Mouse (Mus musculus) C2C12 (cell line): Measurements from ENCODE around the gene Hmgn5. TPM values are rescaled to one million over a fixed set of nuclear protein-coding genes. Genes with fewer than 3 reads are reported as not detected.

Source experiments
- H3K27me3 ChIP-seq: one replicate; pipeline ENCODE4 v1.6.1; 2011; ENCODE audit not compliant: control insufficient read depth, insufficient read depth, insufficient read length
- H3K36me3 ChIP-seq: one replicate; pipeline ENCODE4 v1.6.1; 2011; ENCODE audit not compliant: control insufficient read depth, insufficient read depth
- H3K4me3 ChIP-seq: one replicate; pipeline ENCODE4 v1.5.1; 2011; ENCODE audit warnings: mild to moderate bottlenecking, control low read depth; ENCODE audit not compliant: poor library complexity, insufficient read depth, severe bottlenecking
- H3K79me2 ChIP-seq: one replicate; pipeline ENCODE4 v1.6.1; 2011; ENCODE audit not compliant: control insufficient read depth, insufficient read depth
- H3K79me3 ChIP-seq: one replicate; pipeline ENCODE4 v1.6.1; 2011; ENCODE audit warnings: low read depth, control low read depth
- H3ac ChIP-seq: one replicate; pipeline ENCODE3; 2011; ENCODE audit warnings: low read depth; ENCODE audit not compliant: control insufficient read depth, insufficient read length
- CEBPB ChIP-seq: IDR thresholded peaks from one replicate; pipeline ENCODE4 v1.6.1; 2011; ENCODE audit warnings: low read depth, mild to moderate bottlenecking, control low read depth, moderate library complexity
- CTCF ChIP-seq: IDR thresholded peaks from one replicate; pipeline ENCODE4 v1.5.1; 2011; ENCODE audit not compliant: control insufficient read depth, insufficient read depth, insufficient read length
- FOSL1 ChIP-seq: IDR thresholded peaks from one replicate; pipeline ENCODE4 v1.8.0; 2011; ENCODE audit warnings: mild to moderate bottlenecking, low read length; ENCODE audit not compliant: poor library complexity, insufficient read depth, severe bottlenecking
- MAX ChIP-seq: IDR thresholded peaks from one replicate; pipeline ENCODE4 v1.6.1; 2011; ENCODE audit warnings: mild to moderate bottlenecking, control low read depth
- MYOD1 ChIP-seq: IDR thresholded peaks from one replicate; pipeline ENCODE4 v1.6.1; 2011; ENCODE audit warnings: low read depth; ENCODE audit not compliant: control insufficient read depth, insufficient read length
- MYOG ChIP-seq: IDR thresholded peaks from one replicate; pipeline ENCODE4 v1.6.1; 2011; ENCODE audit not compliant: control insufficient read depth, insufficient read length; ENCODE audit errors: extremely low read depth
- USF1 ChIP-seq: IDR thresholded peaks from one replicate; pipeline ENCODE4 v1.6.1; 2011; ENCODE audit warnings: low read depth, mild to moderate bottlenecking, control low read depth, moderate library complexity
- long read RNA-seq, 2 experiments: library from polyadenylated mRNA; unstranded; transcript quantifications; one replicate each; pipeline ENCODE4 v2.0.0; 2019 to 2020
- polyA plus RNA-seq: library from polyadenylated mRNA; unstranded; fragments of >200 nt; fragmentation: generic; extraction: Trizol; gene quantifications from one replicate; pipeline ENCODE4 v1.2.1, GENCODE M21; 2012; ENCODE audit warnings: missing spikeins

Hmgn5 gene
- polyA plus RNA-seq, result 3.9 TPM
- long read RNA-seq, experiment 1, transcript Hmgn5-201 (6 exons, 1,934 nt), result major isoform, 24 of 25 reads
- long read RNA-seq, experiment 1, partial matches to known transcripts, result 0 of 25 reads
- long read RNA-seq, experiment 1, other reads (novel, unspliced or antisense), result 1 of 25 reads
- long read RNA-seq, experiment 2, partial matches to known transcripts, result 0 of 3 reads
- long read RNA-seq, experiment 2, other reads (novel, unspliced or antisense), result 0 of 3 reads

DNA sequence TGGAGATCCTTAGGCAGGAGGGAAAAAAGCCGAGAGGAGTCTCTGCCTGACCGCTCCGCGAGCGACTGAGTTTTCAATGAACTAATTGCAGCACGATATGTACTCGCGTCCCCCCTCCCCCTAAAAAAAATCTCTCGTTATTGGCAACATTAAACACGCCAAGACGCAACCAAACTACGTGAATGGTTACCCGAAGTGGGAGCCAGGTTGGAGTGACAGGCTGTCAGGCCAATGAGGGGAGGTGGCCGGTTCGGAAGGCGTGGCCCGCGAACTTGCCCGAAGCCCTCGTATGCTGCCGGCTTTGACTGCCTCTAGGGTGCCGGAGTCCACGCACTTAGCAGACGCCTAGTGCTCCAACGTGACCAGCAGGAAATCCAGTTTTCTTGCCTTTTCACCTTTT is at the start of gene Hmgn5:
Gene Hmgn5 (minus strand): TSS at position 122 of the 400 bp plus-strand sequence.
- H3ac ChIP-seq, result peak within 1 kb of the TSS; percentile 65
- H3K4me3 ChIP-seq, result peak within 1 kb of the TSS; percentile 38
- no peak for TF ChIP-seq CTCF
- TF ChIP-seq MYOG, result no peak
- no peak for TF ChIP-seq MAX
- no peak for TF ChIP-seq FOSL1
- no peak for TF ChIP-seq USF1
- TF ChIP-seq MYOD1, result no peak
- no peak for TF ChIP-seq CEBPB
- H3K27me3 ChIP-seq, result no peaks in the 10 kb centered on the region
- no peaks in the 10 kb centered on the region for H3K79me2 ChIP-seq
- H3K79me3 ChIP-seq, result no peaks in the 10 kb centered on the region
- H3K36me3 ChIP-seq, result no peaks in the 10 kb centered on the region

- H3K36me3 ChIP-seq, result no peaks in the 10 kb centered on the region
- H3K27me3 ChIP-seq, result no peaks in the 10 kb centered on the region
- TF ChIP-seq MYOG (no peak), MAX (no peak), MYOD1 (no peak), FOSL1 (no peak), CEBPB (no peak), USF1 (no peak), CTCF (no peak)
- H3K79me3 ChIP-seq, result no peaks in the 10 kb centered on the region
- H3K79me2 ChIP-seq, result no peaks in the 10 kb centered on the region
- no peak overlapping the region for H3ac ChIP-seq
- H3K4me3 ChIP-seq, result no peak overlapping the region
These were observed 34.6 kb upstream of the Hmgn5 start for GRCm38 (mm10) chrX:109047773-109048172.

DNA sequence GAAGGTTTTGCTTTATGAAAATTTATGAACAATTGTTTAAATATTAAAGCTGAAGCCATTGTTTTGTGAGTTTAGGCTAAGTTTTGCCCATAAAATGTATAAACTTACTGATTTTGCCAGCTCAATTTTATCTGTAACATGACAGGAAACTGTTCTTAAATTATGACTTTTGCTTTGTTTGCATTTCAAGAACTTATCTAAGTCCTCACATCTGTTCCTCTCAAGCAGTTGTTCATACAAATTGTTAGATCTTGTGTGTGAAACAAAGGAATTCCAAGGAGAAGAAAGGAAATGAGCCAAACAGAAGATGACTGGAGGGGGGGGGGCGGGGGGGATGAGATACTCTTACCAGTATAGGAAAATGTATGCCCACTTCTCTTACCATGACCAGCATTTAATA is 13.0 kb upstream of the Hmgn5 start:
- Histone ChIP-seq H3K27me3 (no peaks in the 10 kb centered on the region), H3K4me3 (no peak overlapping the region), H3K79me2 (no peaks in the 10 kb centered on the region), H3K79me3 (no peaks in the 10 kb centered on the region), H3ac (no peak overlapping the region), H3K36me3 (no peaks in the 10 kb centered on the region)
- no peak for TF ChIP-seq MYOG
- no peak for TF ChIP-seq FOSL1
- no peak for TF ChIP-seq MAX
- no peak for TF ChIP-seq CTCF
- TF ChIP-seq CEBPB, result no peak
- TF ChIP-seq MYOD1, result no peak
- TF ChIP-seq USF1, result no peak

- H3K79me3 ChIP-seq, result no peaks in the 10 kb centered on the region
- H3ac ChIP-seq, result no peak overlapping the region
- H3K27me3 ChIP-seq, result no peaks in the 10 kb centered on the region
- H3K36me3 ChIP-seq, result no peaks in the 10 kb centered on the region
- TF ChIP-seq CTCF, result no peak
- TF ChIP-seq MAX, result no peak
- no peak for TF ChIP-seq MYOG
- TF ChIP-seq CEBPB, result no peak
- TF ChIP-seq FOSL1, result no peak
- no peak for TF ChIP-seq MYOD1
- TF ChIP-seq USF1, result no peak
- no peak overlapping the region for H3K4me3 ChIP-seq
- H3K79me2 ChIP-seq, result no peaks in the 10 kb centered on the region
These were observed 7.7 kb upstream of the Hmgn5 start for GRCm38 (mm10) chrX:109020858-109021257.

- TF ChIP-seq MYOD1, result no peak
- TF ChIP-seq CEBPB, result no peak
- TF ChIP-seq USF1, result no peak
- H3K79me3 ChIP-seq, result no peaks in the 10 kb centered on the region
- no peak overlapping the region for H3K4me3 ChIP-seq
- no peaks in the 10 kb centered on the region for H3K79me2 ChIP-seq
- H3K27me3 ChIP-seq, result no peaks in the 10 kb centered on the region
- no peak overlapping the region for H3ac ChIP-seq
- no peaks in the 10 kb centered on the region for H3K36me3 ChIP-seq
These were observed 962 bp upstream of the Hmgn5 start for GRCm38 (mm10) chrX:109014166-109014565.

DNA sequence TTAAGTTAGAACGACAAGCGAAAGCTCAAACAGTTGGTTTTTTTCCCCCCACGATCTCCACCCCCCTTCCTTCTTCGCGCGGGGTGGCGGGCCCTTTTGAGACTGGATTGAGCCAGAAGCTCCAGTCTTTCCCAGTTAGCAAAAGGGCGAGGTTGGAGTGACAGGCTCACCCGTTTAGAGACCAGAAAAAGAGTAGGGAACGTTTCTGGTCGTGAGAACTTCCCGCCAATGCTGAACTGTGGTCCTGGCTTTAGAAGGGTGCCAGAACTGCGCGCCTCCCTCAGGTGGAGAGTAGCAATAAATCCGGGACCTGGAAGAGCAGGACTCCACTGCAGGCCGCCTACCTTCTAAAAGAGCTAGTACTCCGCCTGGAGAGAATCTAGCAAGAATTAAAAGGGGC is 482 bp upstream of the Hmgn5 start:
- Histone ChIP-seq H3K79me3 (no peaks in the 10 kb centered on the region), H3K27me3 (no peaks in the 10 kb centered on the region), H3ac (peak overlapping the region; percentile 65), H3K36me3 (no peaks in the 10 kb centered on the region), H3K4me3 (peak overlapping the region; percentile 38), H3K79me2 (no peaks in the 10 kb centered on the region)
- TF ChIP-seq MYOG (no peak), CEBPB (no peak), USF1 (no peak), FOSL1 (no peak), MAX (no peak), CTCF (no peak), MYOD1 (no peak)
